Mouse (Mus musculus): ENCODE results near the gene Osbpl5.
"Not testable (repeated sequence)": the region's sequence is repeated elsewhere in the genome, so short reads cannot be mapped to it uniquely, and the experiment has no call there.

DNA sequence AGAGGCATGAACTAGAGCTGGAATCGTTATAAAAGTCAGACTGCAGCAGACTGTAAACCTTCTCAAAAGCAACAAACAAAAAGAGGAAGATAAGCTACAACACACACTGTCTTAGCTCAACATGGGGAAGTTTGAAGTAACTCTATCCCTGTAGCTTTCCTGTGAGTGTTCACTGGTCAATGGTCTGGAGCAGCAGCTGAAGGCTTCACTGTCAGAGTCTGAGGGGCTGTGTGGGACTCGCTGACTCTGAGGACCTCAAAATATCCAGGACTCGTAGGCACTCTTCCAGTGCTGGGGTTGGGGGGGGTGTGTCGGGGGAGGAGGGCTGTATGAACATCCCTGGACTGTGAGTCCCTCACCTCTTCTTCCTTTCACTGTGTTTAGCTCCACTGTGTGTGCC, 70.6 kb downstream of the Osbpl5 start:
- not testable (repeated sequence) for TF ChIP-seq CTCF (IDR thresholded peaks at IDR 0.05; ENCODE audit: low read depth); EP300 (optimal IDR thresholded peaks at IDR 0.05)

Measured in stomach, postnatal 0 days (tissue).